Mouse (Mus musculus) gonadal fat pad, adult 2 months (tissue): ENCODE measurements around the gene Prkcq. TPM values are rescaled to one million over a fixed set of nuclear protein-coding genes. Genes with fewer than 3 reads are reported as not detected.
A peak's percentile ranks its signal among the peaks of the same experiment; 100 is the strongest.

ENCODE experiments used
- DNase-seq: peaks from one replicate; pipeline ENCODE4 v3.0.0-alpha.2; 2012; ENCODE audit warnings: low read depth
- polyA plus RNA-seq: library from polyadenylated mRNA; depleted of rRNA; stranded (reverse); fragments of >200 nt; gene quantifications from 2 replicates; pipeline ENCODE4 v1.2.3, GENCODE M21; 2012

Gene Prkcq
- polyA plus RNA-seq, 1 experiment = 1.6 TPM

GRCm38 (mm10) chr2:11186586-11186985 lies 14.7 kb downstream of the Prkcq start:
- no peak for DNase-seq

- no peak for DNase-seq
These were observed 15.3 kb downstream of the Prkcq start for GRCm38 (mm10) chr2:11187166-11187565.

DNA sequence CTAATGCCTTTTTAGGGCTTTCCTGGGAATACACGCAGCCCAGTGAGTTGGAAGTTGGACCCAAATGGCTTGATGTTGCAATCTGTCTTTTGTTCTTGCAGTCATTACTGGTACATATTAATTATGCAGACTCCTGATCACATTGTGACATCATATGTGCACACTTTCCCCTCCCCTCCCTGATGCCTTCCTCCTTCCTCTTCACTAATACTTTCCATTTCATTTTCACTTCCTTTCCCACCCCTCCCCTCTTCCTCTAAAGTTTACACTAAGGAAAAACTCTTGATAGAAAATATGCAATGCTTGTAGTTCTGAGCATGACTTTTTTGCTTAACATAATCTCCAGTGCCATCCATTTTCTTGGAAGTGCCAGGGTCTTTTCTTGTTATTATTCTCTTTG lies 16.4 kb downstream of the Prkcq start:
- DNase-seq = no peak

DNA sequence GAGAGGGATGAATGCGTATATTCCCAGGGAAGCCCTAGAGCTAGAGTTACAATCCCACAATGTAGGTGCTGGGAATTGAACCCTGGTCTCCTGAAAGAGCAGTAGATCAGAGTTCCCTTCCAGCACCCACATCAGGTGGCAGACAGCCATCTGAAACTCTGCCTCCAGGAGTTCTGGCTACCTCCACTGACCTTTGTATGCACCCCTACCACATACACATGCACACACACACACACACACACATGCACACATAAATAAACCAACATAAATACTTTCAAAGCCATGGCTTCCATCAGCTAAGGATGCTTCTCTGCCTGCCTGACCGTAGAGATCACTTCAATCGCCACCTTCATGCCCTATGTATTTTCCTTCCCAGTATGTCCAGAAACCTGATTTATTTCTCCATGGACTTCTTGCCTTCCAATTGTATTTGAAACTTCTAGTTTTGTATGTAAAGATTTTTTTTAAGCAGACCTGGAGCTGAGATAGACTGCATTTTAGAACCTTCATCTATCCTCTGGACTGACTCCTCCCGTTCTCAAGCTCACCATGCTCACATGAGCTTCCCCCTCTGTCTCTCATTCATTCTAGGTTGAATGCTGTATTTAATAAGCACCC lies 17.4 kb downstream of the Prkcq start:
- DNase-seq = no peak

- DNase-seq = no peak
These were observed 20.6 kb downstream of the Prkcq start for GRCm38 (mm10) chr2:11192281-11193098.

DNA sequence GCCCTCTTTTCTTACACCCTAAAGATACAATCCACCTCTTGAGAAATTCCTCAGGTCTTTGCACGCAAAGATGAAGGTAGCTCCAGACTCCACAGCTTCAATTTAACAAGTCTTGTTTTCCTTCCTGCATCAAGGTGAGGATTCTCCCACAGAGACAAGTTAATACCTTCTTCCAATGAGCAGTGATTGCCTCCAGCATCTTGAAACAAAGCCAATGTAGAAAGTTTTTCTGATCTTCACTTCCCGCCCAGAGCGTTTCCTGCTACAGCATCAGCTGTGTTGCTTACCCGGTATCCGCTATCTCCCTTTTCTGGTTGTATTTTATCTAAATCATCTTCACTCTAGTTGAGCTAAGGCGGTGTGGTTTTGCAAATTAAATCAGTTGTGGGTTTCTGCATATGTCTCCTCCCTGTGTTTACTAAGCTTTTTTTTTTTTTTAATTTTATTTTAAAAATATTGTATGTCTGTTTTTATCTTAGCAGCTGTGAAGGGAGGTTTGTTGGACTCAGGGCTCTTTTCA lies 21.3 kb downstream of the Prkcq start:
- DNase-seq = no peak

- DNase-seq = no peak
These were observed 22.9 kb downstream of the Prkcq start for GRCm38 (mm10) chr2:11194732-11195340.

- DNase-seq = no peak
These were observed 24.2 kb downstream of the Prkcq start for GRCm38 (mm10) chr2:11196071-11196470.

- no peak for DNase-seq
These were observed 25.1 kb downstream of the Prkcq start for GRCm38 (mm10) chr2:11196952-11197559.

DNA sequence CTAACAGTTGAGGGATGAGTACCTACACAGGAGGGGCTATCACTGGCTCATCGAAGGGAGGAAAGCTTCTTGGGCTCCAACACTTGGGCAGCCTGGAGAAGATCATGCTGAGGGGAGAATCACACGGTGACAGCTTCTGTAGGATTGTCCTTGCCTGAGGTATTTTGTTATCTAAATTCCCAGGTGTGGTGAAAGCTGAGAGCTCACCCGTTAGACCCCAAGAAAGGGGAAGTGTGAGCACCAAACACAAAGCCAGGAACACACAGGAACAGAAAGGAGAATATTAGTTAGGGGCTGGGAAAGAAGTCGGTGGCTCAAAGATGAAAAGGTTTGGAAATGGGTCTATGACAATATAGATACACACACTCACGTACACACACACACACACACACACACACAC lies 27.7 kb downstream of the Prkcq start:
- DNase-seq = no peak

GRCm38 (mm10) chr2:11202841-11203240 lies 30.9 kb downstream of the Prkcq start:
- DNase-seq = no peak

- no peak for DNase-seq
These were observed 31.4 kb downstream of the Prkcq start for GRCm38 (mm10) chr2:11203261-11203660.

DNA sequence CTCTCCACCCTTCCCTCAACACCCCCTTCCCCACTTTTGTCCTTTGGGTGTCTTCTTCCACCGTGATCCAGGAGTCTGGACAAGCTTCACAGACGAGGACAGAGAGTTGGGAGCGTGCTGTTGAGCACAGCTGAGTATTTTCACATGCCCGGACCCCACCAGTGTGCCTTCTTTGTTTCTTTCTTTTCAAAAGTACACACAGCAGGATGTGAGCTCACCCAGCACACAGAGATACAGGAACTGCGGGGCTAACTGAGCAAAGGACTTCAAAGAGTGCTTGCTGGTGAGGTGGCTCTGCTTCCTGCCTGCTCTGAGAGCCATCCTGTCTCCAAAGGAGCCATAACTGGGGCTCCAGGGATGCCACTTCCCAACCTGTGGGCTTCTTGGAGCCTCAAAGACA lies 32.3 kb downstream of the Prkcq start:
- no peak for DNase-seq

DNA sequence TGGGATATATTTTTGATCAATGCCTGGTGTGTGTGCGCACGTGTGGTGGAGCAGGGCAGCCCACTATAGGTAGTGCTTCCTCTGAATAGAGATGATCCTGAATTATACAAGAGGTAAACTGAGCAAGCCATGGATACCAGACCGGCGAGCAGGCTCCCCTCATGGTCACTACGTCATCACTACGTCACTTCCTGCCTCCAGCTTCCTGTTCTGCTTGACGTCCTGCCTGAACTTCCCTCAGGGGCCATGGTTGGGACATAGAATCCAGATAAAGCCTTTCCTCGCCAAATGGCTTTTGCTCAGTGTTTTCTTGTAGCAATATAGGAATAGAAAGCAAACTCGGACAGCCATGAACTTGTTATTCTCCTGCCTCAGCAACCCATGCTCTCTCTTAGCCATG lies 33.1 kb downstream of the Prkcq start:
- no peak for DNase-seq

- no peak for DNase-seq
These were observed 33.8 kb downstream of the Prkcq start for GRCm38 (mm10) chr2:11205720-11206119.

GRCm38 (mm10) chr2:11208263-11208662 lies 36.4 kb downstream of the Prkcq start:
- DNase-seq = no peak

GRCm38 (mm10) chr2:11209335-11209734 lies 37.4 kb downstream of the Prkcq start:
- DNase-seq = no peak

DNA sequence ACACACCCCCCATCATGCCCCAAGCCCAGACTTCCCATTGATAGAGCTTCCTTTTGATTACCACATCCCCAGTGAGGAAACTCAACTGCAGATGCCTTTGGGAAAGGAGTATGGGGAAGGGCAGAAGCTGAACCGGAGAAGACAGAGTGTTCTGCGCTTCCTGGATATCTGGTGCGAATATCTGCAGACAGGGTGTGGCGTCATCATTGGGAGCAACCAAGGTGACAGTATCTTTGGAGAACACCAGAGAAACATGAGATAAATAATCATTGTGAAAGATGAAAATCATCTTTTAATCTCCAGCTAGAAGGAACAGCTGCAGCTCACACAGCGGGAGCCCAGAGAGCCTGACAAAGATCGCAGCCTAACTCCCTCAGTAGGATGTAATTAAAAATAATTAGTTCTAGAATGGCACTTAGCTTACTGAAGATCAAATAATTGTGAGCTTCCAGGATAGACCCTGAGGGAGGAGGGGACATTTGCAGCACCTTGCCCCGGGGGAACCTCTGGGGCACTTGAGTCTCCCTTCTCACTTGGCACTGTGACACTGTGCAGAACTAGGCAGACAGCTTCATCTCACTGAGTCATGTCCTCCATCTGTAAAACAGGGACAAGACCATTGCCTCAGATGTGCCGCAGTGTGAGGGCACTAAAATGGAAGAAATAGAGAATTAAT lies 38.5 kb downstream of the Prkcq start:
- DNase-seq = no peak

- peak; percentile 41 for DNase-seq
These were observed 40.2 kb downstream of the Prkcq start for GRCm38 (mm10) chr2:11211961-11212562.

DNA sequence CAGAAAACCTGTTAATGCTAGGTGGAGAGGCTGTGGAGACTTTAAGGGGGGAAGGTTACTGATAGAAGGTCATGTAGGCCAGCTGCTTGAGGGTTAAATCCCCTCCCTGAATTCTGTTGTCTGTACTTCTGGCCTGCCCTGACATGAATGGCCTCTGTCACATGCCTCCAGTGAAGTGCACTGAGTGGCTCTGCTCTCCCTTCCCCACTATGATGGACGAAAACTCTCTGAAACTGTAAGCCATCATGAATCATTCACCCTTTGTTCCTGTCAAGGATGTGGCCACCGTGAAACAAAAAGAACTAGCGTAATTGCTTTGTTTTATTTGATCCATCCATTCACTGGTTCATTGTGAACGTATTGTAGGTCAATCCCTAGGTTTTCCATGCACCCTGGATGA lies 44.5 kb downstream of the Prkcq start:
- DNase-seq = no peak

DNA sequence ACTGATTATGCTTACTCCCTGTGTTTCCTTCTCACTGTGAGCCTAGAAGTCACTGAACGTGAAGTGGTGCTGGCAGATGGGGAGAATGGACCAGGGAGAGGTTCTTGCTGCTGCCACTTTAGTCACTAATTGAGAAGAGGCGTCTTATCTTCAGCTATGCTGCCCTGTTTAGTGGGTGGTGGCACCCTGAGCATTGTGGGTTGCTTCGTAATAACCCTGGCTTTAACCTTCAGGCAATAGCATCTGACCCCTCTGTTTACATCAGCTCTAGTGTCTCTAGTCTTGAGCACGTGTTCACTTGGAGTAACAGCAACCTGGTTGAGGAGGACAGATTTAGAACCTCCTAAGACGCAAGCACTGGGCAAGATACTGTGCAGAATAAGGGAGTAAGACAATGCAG lies 44.9 kb downstream of the Prkcq start:
- no peak for DNase-seq
